Mouse (Mus musculus) erythroblast, embryonic 14.5 days (primary cell): ENCODE results near the gene Slmap.
"Not testable (repeated sequence)": the region's sequence is repeated elsewhere in the genome, so short reads cannot be mapped to it uniquely, and the experiment has no call there.

Experiments
- GATA1 ChIP-seq: IDR thresholded peaks from 2 replicates; pipeline ENCODE4 v1.6.1; 2012; ENCODE audit warnings: low read length, inconsistent platforms, mixed read lengths
- TAL1 ChIP-seq: IDR thresholded peaks from 3 replicates; pipeline ENCODE4 v1.6.1; 2012; ENCODE audit warnings: low read length, inconsistent platforms, mixed read lengths

- not testable (repeated sequence) for TF ChIP-seq GATA1, TAL1
Observed at GRCm38 (mm10) chr14:26516232-26516631, 18.5 kb downstream of the Slmap start.
